Mouse (Mus musculus) spleen, postnatal 10 days (tissue): Measurements from ENCODE around the gene Gm20388.
A peak's percentile ranks its signal among the peaks of the same experiment; 100 is the strongest.
"Not testable (repeated sequence)": the region's sequence is repeated elsewhere in the genome, so short reads cannot be mapped to it uniquely, and the experiment has no call there.

ENCODE experiments used
- DNase-seq, 2 experiments: peaks; one replicate each; pipeline ENCODE4 v3.0.0; 2021 to 2022; ENCODE audit warnings: low spot score in 2 of 2

The Gm20388 gene

DNA sequence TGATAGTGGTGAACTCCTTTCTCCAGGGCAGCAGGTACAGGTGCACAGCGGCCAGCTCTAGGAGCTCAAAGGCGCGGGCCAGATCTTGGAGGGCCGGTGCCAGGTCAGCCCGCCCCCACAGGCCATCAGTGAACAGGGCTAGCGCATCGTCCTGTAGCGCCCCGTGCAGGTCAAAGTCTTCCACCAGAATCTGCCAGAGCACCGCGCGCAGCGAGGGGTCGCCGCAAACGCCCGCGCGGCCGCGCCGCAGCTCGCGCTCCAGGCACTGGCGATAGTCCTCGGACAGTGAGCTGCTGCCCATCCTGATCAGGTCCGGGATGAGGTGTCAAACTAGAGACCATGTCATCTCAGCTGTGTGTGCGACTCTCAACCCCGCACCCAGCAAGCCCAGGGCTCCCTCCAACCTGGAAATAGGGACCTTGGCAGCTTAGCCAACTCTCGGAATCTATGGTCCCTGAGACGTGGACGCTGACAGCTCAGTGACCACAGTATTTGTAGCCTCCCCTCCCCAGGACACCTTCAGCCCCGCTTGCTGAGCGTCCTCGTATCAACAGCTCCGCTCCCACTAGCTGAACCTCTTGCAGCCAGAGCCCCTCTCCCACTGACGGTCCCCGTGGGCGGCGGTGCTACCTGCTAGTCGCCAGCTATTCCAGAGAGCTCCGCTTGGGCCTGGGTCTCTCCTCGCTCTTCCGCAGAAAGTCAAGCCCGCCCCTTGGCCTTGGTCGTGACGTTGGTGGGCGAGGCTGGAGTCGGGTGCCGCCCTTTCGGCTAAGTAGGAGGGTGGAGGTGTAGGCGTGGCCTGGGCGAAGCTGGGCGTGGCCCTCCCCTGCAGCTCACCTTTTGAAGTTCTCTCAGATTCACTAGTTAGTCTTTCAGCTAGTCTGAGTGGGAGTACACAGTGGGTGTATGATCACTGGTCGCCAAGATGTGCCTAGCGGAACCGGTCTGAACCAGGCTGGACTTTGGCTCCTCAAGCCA lies 3325.2 kb downstream of the Gm20388 start, which contains the start of gene Spata2l:
Spata2l (minus strand) TSS at position 714 of the 978 bp plus-strand sequence.
- peak; percentile 76 to 92 for DNase-seq

DNA sequence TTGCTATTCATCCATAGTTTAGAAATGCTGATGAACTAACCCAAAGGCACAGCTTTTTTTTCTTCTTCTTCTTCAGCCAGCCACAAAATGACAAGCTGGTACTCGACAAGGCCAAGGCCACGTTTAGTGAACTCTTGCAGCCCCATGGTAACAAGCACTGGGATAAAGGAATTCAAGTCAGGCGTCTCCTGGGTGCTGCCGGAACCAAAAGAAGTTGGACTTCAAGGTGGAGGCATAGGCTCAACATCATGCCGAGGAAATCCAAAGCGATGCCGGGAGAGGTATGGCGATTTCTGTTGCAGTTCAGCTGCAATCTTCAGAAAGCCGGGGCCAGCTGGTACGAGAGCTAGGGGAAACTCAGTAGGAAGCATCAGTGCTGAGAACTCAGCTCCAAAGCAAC lies 3328.8 kb downstream of the Gm20388 start:
- DNase-seq = no peak

DNA sequence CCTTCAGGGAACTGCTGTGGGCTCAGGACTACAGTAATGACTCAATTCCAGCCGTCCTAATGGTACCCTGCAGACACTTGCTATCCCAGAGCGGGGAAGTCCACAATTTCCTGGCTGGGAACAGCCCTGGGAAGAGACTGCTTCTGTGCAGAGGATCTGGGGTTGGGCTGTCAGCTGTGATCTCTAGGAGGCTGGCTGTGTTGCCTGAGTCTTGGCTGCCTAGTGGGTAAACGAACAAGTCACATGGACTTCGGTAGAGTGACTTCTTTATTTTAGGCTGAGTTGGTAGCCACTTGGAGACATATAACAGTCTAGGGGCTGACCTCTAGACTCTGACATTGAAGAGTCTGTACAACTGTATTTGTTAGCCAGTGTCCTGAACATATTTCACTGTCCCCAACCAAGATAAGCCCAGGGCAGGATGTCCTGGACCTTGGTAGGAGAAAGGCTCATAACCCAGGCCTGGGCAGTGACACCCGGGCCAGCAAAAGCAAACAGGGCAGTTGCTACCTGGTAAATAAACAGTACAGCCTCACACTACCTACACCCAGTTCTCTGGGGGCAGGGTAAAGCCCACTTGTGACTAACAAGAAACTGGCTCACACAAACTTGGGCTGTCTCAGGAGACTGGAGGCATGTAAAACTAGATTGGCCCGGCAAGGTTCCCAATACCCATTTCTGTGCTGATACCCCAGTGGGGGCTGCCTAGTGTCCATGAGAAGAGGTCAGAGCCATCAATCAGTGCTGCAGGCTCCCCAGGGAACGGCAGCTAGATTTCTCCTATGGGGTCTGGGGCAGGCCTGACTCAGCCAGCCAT lies 3331.7 kb downstream of the Gm20388 start:
- DNase-seq = no peak

DNA sequence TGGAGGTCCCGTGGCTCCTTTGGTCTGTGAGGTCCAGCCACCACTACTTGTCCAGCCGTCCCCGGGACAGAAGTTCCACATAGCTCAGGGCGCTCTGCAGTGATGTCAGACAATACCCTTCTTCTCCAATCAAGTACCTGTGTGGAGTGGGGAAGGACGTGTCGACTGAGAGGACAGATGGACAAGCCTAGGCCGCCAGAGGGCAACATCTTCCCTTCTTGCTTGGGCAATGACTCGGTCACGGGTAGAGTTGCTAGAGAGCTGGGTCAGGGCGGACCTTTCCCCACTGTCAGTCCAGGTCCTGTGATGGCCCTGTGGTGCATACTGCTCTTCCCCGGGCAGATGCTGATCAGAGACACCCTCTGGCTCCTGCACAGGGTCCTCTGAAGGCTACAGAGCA lies 3332.4 kb downstream of the Gm20388 start:
- no peak for DNase-seq

DNA sequence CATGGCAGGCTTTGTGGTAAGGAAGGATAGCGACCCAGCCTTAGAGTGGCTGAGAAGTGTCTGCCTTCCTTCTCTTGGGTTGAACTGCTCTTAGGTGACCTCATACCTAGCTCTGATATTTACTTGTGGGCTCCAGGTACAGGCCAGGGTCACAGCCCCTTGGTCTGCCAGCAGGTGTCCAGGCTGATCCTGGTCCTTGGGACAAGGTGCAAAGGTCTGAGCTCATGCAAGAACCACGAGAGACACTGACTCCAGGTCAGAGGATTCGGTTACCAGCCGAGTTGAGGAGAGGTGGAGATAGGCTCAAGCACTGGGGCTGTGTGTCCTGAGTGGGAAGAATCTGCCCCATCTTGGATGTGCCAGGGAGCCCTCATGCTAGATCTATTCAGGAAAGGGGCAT lies 3333.7 kb downstream of the Gm20388 start:
- no peak for DNase-seq

DNA sequence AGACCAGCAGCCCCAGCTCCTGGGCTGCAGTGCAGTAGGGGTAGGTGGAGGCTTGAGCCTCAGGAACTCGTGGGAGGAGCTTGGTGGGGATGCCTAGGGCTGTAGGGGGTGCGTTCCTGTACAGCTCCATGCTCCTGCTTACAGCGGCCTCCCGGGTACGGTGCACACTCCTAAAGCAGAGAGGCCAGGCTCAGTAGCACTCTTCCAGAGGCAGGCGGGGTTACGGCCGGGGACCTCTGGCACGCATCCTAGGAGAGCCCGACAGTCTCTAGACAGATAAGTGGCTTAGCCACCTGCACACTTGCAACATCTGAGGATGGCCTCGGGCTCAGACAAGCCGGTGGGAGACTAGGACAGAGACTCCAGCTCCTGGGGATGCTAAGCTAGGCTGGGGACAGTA lies 3334.9 kb downstream of the Gm20388 start:
- no peak for DNase-seq

DNA sequence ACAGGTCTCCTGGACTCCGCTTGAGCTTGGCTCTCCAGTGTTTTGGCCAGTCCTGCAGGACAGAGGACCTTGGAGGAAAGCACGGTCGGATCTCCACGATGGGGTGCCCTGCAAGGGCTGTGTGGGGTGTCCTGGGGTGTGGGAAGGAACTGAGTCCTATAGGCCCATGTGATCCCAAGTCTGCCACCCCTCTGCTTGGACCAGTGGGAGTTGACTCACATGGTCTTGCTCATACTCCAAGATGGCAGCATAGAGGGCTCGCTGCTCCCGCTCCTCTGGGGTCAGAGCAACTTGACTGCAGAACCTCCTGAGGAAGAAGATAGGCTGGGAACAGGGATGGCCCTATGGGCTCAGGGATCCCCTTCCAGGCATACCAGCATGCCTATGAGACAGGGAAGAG lies 3337.1 kb downstream of the Gm20388 start:
- DNase-seq = no peak

DNA sequence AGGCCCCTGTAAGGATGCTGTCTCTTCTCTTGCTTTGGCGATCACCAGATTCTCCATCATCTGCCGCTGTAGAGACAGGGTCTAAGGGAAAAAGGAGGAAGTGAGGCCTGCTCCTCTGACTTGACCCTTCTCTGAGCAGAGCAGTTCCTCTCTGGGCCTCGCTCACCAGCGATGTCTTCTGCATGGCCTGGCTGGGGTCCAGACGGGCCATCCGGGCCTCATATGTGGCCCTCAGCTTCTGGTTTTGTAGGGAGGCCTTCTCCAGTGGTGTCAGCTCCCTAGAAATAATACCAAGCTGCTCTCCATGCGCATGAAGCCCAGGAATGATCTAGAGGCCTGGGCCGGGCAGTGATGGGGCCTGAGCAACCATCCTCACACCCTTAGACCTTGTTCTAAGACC lies 3338.0 kb downstream of the Gm20388 start:
- DNase-seq = no peak

DNA sequence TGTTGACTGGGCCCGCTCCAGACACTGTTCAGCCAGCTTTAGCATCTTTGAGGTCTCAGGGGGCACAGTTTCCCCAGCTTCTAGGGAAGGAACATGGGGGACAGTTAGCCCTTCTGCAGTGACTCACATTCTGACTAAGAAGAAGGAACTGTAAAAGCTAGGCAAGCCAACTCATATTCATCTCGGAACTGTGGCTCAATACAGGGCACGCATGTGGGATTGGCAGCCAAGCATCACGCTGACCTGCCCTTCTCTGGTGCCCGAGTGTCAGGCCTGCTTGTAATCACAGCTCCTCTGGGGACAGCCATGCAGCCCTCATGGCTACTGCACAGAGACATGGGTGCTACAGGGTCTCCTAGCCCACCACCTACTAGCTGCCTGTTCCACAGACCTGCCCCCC lies 3340.3 kb downstream of the Gm20388 start:
- no peak for DNase-seq

DNA sequence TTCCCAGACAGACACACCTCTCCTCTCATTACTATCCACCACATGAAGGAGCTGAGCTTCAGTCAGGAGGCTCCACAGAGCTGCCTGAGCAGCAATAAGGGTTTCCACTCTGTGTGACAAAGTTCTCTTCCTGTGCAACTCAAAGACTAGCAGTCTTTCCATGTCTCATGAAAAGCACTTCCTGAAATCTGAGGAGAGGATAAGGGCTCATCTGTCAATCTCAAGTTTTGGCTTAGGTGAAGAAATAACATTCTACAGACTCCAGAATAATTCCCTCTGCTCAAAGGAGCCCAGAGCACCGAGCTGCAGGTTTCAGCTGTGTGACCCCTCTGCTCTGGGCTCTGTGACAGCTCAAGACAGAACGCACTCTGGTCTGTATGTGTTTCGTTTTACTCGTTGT lies 3342.3 kb downstream of the Gm20388 start:
- DNase-seq = no peak

DNA sequence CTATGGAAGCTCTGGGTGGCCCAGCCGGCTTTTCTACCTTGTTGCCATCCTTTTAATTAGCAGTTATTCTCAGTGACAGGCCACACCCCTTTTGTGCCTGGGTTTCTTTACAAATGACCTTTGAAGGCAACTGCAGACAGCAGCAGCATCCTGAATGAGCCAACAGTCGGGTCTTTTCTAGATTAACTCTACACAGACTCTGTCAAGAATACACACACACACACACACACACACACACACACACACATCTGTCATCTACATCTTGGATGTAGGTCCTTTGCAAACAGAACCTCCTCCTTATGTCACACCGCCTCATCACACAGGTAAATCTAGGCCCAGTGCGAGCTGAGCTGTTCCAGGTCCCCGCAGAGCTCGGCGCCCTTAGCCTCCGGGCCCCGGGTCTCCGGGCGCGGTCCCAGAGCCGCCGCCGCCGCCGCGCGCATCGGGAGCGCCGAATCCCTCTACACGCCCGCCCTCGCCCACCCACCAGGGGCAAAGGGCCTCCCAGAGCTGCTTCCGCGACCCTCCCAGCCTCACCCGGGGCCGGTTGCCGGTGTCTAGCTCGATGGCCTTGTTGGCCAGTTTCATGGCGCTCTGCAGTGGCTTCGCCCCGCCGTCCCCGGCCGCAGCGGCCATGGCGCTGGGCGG lies 3342.9 kb downstream of the Gm20388 start:
- peak in 1 of 2 experiments; percentile 37 for DNase-seq

DNA sequence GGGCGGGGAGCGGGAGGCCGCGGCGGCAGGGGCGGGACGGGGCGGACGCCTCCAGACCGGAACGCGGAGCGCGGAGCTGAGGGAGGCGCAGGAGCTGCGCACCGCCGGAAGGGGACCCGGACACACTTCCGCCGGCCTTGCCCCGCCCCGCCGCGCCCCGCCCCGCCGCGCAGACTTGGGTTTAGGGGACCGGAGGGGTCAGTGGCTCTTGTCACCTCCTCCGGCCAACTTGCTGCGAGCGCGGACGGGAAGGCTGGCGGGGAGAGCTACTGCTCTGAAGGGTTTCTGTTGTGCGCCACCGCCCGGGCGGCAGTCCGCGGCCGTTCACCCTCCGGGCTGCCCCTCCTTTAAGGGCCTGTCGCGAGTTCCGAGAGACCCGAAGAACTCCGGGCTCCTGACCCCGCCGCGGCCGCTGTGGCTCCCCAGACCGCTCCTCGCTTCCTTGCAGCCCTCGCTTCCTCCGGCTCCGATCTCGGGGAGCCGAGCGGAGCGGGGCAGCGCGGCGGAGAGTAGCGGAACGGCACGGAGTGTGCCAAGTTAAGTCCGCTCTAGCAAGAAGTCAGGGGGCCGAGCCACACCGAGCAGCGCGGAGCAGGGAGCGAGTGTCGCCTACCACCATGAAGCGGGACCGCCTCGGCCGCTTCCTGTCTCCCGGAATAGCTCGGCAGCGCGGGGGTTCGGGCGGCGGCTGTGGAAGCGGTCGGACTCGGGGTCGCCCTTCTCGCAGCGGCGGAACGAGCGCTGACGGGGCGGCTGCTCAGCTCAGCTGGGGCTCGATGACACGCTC lies 3343.7 kb downstream of the Gm20388 start, which contains the start of the genes Zfp276 and Vps9d1:
Zfp276 (plus strand) TSS at position 97 of the 787 bp plus-strand sequence.
Vps9d1 (minus strand) TSS at position 250 of the 787 bp plus-strand sequence.
- peak; percentile 89 to 90 for DNase-seq

DNA sequence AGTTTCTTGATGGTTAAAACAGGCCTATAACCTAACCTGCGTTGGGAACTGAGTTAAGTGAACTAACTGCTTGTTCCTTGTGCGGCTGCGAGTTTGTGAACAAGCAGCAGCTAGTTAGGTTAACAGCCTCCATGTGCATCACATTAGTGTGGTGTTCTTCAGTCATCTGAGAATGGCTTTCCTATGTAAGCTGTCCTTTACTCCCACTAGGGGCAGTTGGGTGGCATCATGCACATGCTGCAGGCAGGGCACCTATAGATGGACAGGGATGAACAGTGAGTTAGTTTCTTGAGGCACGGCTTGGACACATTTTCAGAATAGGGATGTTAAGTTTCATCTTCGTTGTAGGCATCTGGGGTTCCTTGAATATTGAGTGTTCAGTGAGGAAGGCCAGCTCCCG lies 3344.5 kb downstream of the Gm20388 start:
- no peak for DNase-seq

DNA sequence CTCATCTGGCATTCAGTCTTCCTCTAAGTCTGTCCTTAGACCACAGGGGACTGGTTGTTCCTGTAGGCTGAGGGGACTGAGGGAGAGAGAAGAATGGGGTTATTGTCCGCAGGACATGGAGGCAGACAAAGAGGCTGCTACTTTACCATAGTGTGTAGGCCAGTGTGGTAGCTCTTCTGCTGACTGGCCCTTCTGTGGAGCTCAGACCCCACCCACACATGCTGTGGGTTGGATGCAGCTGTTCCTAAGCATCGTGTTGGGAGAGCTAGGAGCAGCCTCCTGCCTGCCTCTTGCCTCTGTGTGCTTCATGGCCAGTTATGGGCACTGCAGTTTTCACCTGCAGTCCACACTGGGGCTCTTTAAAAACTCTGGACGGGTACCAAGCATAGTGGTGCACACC lies 3346.5 kb downstream of the Gm20388 start:
- DNase-seq = no peak

DNA sequence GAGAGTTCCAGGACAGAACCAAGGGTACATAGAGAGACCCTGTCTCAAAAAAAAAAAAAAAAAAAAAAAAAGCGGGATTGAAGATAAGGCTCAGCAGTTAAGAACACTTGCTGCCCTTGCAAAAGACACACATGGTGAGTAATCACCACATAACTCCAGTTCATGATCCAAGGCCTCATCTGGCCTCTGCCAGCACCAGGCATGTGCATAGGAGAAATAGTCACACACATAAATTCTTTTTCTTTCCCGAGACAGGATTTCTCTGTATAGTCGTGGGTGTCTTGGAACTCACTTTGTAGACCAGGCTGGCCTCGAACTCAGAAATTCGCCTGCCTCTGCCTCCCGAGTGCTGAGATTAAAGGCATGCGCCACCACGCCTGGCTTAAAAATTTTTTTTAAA lies 3347.0 kb downstream of the Gm20388 start:
- DNase-seq = not testable (repeated sequence)

DNA sequence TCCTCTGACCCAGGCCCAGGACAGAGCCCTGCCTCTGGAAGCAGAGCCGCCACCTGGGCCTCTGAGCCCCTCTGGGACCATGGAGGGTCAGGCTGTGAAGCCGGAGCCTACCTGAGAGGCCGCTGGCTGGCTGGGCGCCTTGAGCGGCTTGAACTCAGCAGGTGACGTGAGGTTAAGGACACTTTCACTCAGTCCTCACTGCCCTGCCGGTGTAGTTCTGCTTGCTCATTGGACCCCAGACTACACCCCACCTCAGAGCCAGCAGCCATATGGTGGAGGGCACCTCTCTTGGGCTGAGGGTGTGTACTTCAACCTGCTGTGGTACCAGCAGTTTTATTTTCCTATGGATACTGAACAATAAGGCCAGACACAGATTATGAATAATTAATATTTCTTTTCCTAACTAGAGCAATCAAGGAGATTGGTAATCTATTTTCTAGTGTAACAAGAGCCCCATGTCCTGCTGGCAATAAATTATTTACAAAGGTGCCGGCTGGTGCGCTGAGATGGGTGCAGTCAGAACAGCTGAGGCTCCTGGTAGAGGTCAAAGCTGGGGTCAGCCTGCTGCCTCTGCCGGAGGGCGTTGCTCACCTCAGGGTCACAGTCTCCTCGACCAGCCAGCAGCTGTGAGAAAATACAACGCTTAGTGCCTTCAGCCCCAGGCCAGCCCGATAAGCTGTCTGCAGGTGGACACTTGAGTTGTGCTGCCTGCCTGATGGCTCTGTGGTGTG lies 3357.4 kb downstream of the Gm20388 start:
- DNase-seq = no peak

DNA sequence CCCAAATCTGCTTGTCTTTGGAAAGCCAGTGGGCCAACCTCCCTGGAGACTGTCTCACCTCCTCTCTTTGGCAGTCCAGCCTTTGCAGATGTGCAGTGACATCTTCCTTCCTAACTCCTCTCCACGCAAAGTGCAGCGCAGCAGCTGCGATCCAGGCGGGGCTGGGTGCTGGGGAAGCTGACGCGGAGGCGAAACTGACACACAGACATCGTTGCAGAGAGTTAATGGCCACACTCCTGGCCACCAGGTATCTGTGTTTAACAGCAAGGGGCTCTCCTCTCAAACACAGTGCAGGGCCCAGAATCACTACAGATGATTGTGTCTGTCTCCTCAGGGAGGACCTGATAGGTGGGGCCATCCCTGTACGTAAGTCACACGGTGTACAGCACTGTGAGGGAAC lies 3360.5 kb downstream of the Gm20388 start:
- DNase-seq = no peak

DNA sequence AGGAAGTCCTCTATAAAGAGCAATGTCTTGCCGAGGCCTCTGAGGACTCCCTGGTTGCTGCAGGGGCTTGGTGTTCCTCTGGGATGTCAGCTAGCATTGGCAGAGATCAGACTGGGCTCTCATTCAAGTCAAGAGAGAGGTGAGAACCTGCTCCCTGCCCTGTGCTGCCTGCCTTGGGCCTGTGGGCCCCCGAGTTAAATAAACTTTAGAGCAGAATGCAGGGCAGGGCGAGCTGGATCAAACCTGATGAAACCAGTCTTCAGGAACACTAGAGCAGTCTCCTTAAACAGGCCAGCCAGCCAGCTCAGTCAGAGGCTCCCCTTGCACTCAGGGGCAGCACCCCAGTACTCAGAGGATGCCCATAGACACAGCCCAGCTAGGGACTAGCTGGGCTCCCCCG lies 3361.3 kb downstream of the Gm20388 start:
- no peak for DNase-seq

DNA sequence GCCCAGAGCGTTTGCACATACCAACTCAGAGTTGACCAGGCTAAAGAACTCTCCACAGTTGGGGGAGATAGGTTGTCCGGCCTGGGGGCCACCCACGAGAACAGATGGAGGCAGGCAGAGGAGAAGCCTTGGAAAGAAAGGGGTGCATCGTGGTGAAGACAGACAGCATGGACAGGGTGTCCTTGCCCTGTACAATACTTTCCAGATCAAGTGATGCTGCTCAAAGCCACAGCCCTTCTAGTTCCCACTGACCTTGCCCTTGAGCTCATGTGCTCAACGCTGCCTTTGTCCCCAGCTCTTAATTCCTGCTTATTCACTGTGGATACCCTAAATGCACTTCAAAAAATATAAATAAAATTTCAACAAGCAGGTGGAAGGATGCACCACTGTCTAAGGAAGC lies 3363.8 kb downstream of the Gm20388 start:
- DNase-seq = no peak

DNA sequence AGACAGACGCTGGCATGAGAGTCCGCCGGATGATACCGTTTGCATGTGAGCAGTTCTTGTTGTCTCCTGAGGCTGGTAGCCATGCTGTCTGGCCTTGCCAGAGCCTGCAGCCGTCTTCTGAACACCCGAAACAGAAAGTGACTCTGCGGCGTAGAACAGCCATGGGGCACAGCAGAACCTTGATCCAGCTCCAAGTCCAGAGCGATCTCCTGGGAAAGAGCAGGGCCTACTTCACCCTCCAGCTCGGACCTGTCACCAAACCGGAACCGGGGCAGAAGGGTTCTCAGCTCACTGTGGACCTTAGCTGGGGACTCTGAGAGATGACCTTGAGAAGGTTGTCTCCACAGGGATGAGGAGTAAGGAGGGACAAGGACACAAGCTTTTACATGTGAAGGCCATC lies 3364.5 kb downstream of the Gm20388 start:
- DNase-seq = no peak
